ENCODE assay signal across 8 mouse cellular contexts in the genomic region with DNA sequence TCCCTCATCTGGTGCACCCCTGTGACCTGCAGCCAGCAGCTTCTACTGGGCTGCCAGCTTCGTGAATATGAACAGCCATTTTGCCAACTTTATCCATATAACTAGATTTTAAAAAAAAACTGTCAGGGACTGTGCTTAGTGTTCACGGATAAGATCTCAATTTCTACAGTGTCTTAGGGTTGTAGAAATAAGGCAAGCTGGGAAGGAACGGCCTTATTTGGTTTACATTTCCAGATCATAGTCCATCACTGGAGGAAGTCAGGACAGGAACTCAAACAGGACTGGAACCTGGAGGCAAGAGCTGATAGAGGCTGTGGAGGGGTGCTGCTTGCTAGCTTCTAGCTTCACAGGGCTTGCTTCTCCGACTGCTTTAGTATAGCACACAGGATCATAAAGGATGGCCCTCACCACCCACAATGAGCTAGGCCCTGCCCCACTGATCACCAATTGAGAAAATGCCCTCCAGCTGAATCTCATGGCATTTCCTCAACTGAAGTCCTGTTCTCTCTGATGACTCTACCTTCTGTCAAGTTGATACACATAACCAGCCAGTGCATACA. TPM values are rescaled to one million over a fixed set of nuclear protein-coding genes. Genes with fewer than 3 reads are reported as not detected.
DNase-seq lines count a peak whose midpoint lies in the region; ATAC-seq and TF ChIP-seq lines count a peak whose summit lies in the region.

No protein-coding gene starts in this region.

- TF ChIP-seq RAD21 in CH12.LX (IDR thresholded peaks at IDR 0.05; ENCODE audit: low read depth, low read length) = no peak

- H3K9me3 ChIP-seq in heart, embryonic 11.5 days (replicated peaks; ENCODE audit: control insufficient read depth, low read length) = no peaks in the 10 kb centered on the region
- H3K9me3 ChIP-seq in CH12.LX (replicated peaks; ENCODE audit: low read length) = peaks cover 3% of the 10 kb centered on the region
- no peaks in the 10 kb centered on the region for H3K9me3 ChIP-seq in forebrain, embryonic 11.5 days (ENCODE audit: control insufficient read depth, low read length)
- H3K9me3 ChIP-seq in liver, embryonic 15.5 days (replicated peaks) = no peaks in the 10 kb centered on the region

- H3K4me3 ChIP-seq in heart, embryonic 11.5 days (ENCODE audit: low read depth, low read length) = peak overlapping the region; percentile 98
- H3K4me3 ChIP-seq in CH12.LX (replicated peaks in 1 of 3; ENCODE audit: low read depth in 2 of 3, low read length in 2 of 3, poor library complexity in 1 of 3) = peak overlapping the region; percentile 62 to 91 (median 71)
- H3K4me3 ChIP-seq in forebrain, embryonic 11.5 days (ENCODE audit: low read depth, low read length) = peak overlapping the region; percentile 99
- H3K4me3 ChIP-seq in liver, embryonic 15.5 days (replicated peaks) = peak overlapping the region; percentile 81

- no peak for ATAC-seq in heart, embryonic 11.5 days (replicated peaks; ENCODE audit: insufficient number of reproducible peaks, low FRiP score, low TSS enrichment)
- ATAC-seq in forebrain, embryonic 11.5 days (replicated peaks; ENCODE audit: low FRiP score) = no peak
- no peak for ATAC-seq in liver, embryonic 15.5 days (ENCODE audit: insufficient read depth)

- peaks cover 4% of the 10 kb centered on the region; the same call in 1 of the 2 replicates for H3K36me3 ChIP-seq in heart, embryonic 11.5 days (ENCODE audit: control insufficient read depth, insufficient read depth, low read length)
- H3K36me3 ChIP-seq in CH12.LX (replicated peaks in 1 of 2; ENCODE audit: control insufficient read depth in 1 of 2, insufficient read depth in 1 of 2, low read length in 1 of 2) = peaks cover 0 to 9% of the 10 kb centered on the region in 2 experiments
- no peaks in the 10 kb centered on the region; the same call in 1 of the 2 replicates for H3K36me3 ChIP-seq in forebrain, embryonic 11.5 days (ENCODE audit: control insufficient read depth, insufficient read depth, low read length)
- H3K36me3 ChIP-seq in liver, embryonic 15.5 days (replicated peaks) = peaks cover 12% of the 10 kb centered on the region

- WGBS in heart, embryonic 11.5 days (ENCODE audit: insufficient replicate concordance) = 37% methylated on average over 4 of the region's 4 CpGs
- 37% methylated on average over 4 of the region's 4 CpGs for WGBS in forebrain, embryonic 11.5 days
- 14% methylated on average over 4 of the region's 4 CpGs for WGBS in liver, embryonic 15.5 days (ENCODE audit: insufficient replicate concordance)

- no peak for DNase-seq in heart, postnatal 4 days
- DNase-seq in CH12.LX (ENCODE audit: extremely low read depth) = no peak
- DNase-seq in forebrain, embryonic 11.5 days (ENCODE audit: low spot score) = peak; percentile 38
- no peak for DNase-seq in layer of hippocampus, postnatal 36 days
- DNase-seq in frontal cortex, postnatal 25 days (ENCODE audit: low spot score in 2 of 2) = no peak
- no peak for DNase-seq in thymus, postnatal 0 days (ENCODE audit: low spot score)

- TF ChIP-seq EP300 in CH12.LX (IDR thresholded peaks at IDR 0.05; ENCODE audit: low read length) = no peak

- no peak for TF ChIP-seq POLR2A in CH12.LX (IDR thresholded peaks at IDR 0.05; ENCODE audit: low read depth, low read length)

- H3K27me3 ChIP-seq in heart, embryonic 11.5 days (ENCODE audit: control insufficient read depth, insufficient read depth, low read length) = no peaks in the 10 kb centered on the region
- no peaks in the 10 kb centered on the region for H3K27me3 ChIP-seq in CH12.LX (replicated peaks)
- no peaks in the 10 kb centered on the region for H3K27me3 ChIP-seq in forebrain, embryonic 11.5 days (ENCODE audit: control insufficient read depth, insufficient read depth, low read length)
- no peaks in the 10 kb centered on the region for H3K27me3 ChIP-seq in liver, embryonic 15.5 days

- dilution Hi-C loops in CH12.LX (cut with MboI; ENCODE audit: extremely low pct_ligation_motif_present, extremely low pct_unique_long_range_greater_than_20kb, low sequenced_read_pairs) = no loop called here

- H3K79me2 ChIP-seq in CH12.LX (replicated peaks; ENCODE audit: control insufficient read depth, extremely low read depth, insufficient read depth, poor library complexity, severe bottlenecking) = peaks cover 22% of the 10 kb centered on the region

- in situ Hi-C loops in CH12.LX (cut with MboI; ENCODE audit: low pct_ligation_motif_present, low pct_unique_long_range_greater_than_20kb, low sequenced_read_pairs) = no loop called here

- peak overlapping the region; percentile 100 for H3K27ac ChIP-seq in heart, embryonic 11.5 days (ENCODE audit: low read depth, low read length)
- H3K27ac ChIP-seq in CH12.LX (ENCODE audit: insufficient read depth, low read depth) = peak overlapping the region; percentile 85
- peak overlapping the region; percentile 98 for H3K27ac ChIP-seq in forebrain, embryonic 11.5 days (ENCODE audit: low read depth, low read length)
- H3K27ac ChIP-seq in liver, embryonic 15.5 days (replicated peaks) = peak overlapping the region; percentile 96

- peak overlapping the region; percentile 75 for H3K4me2 ChIP-seq in heart, embryonic 11.5 days
- peak overlapping the region; percentile 39; the same call in 1 of the 2 replicates for H3K4me2 ChIP-seq in CH12.LX (ENCODE audit: insufficient read depth, low read depth, poor library complexity, severe bottlenecking)
- peak overlapping the region; percentile 74 for H3K4me2 ChIP-seq in forebrain, embryonic 11.5 days (ENCODE audit: low read depth, low read length, severe bottlenecking)
- H3K4me2 ChIP-seq in liver, embryonic 15.5 days = peak overlapping the region; percentile 82

- H3K4me1 ChIP-seq in heart, embryonic 11.5 days (ENCODE audit: control insufficient read depth, insufficient read depth, low read length) = peaks cover 8% of the 10 kb centered on the region; the same call in 1 of the 2 replicates
- H3K4me1 ChIP-seq in CH12.LX (ENCODE audit: control insufficient read depth in 1 of 2, insufficient read depth in 2 of 2) = peaks cover 0 to 23% of the 10 kb centered on the region in 2 experiments; a peak in 3 of 4 replicates
- H3K4me1 ChIP-seq in forebrain, embryonic 11.5 days (replicated peaks; ENCODE audit: control insufficient read depth, insufficient read depth, low read length) = peaks cover 4% of the 10 kb centered on the region; the same call in 1 of the 2 replicates
- H3K4me1 ChIP-seq in liver, embryonic 15.5 days (replicated peaks) = peaks cover 30% of the 10 kb centered on the region

- no peak for TF ChIP-seq CTCF in CH12.LX (conservative IDR thresholded peaks at IDR 0.05 in 1 of 2, IDR thresholded peaks at IDR 0.05 in 1 of 2; ENCODE audit: low read depth in 2 of 2, low read length in 2 of 2)

- peak overlapping the region; percentile 100 for H3K9ac ChIP-seq in heart, embryonic 11.5 days (ENCODE audit: low read depth, low read length)
- H3K9ac ChIP-seq in CH12.LX (ENCODE audit: insufficient read depth, low read depth) = peak overlapping the region; percentile 95
- peak overlapping the region; percentile 100 for H3K9ac ChIP-seq in forebrain, embryonic 11.5 days (ENCODE audit: low read length)
- H3K9ac ChIP-seq in liver, embryonic 15.5 days = peak overlapping the region; percentile 99

TF ChIP-seq in CH12.LX, 34 proteins besides CTCF, POLR2A, EP300 and RAD21 (continues in another document):
- no peak for TF ChIP-seq MEF2A (IDR thresholded peaks at IDR 0.05; ENCODE audit: borderline replicate concordance, low read depth, low read length)
- no peak for TF ChIP-seq BHLHE40 (IDR thresholded peaks at IDR 0.05; ENCODE audit: low read depth, low read length)
- no peak for TF ChIP-seq UBTF (IDR thresholded peaks at IDR 0.05; ENCODE audit: low read depth, low read length)
- no peak for TF ChIP-seq USF1 (IDR thresholded peaks at IDR 0.05; ENCODE audit: low read depth, low read length)
- TF ChIP-seq MAX (IDR thresholded peaks at IDR 0.05; ENCODE audit: low read length) = no peak
- TF ChIP-seq JUN (IDR thresholded peaks at IDR 0.05; ENCODE audit: insufficient read depth, low read depth, low read length) = no peak
- no peak for TF ChIP-seq CHD2 (IDR thresholded peaks at IDR 0.05; ENCODE audit: low read length)
- TF ChIP-seq PAX5 (IDR thresholded peaks at IDR 0.05; ENCODE audit: low read length) = no peak
- no peak for TF ChIP-seq NELFE (IDR thresholded peaks at IDR 0.05; ENCODE audit: low read depth, low read length)

RNA-seq across cellular contexts. Expression of gene Hnrnpa0, which starts 1.4 kb away (rescaled TPM):
- polyA plus RNA-seq in heart, embryonic 11.5 days (2014; fragmentation: Nextera tagmentation; extraction: Ambion mirVana) = 18.2 and 21.7 TPM in 2 replicates
- 100 to 1,000 TPM; 191 to 196 TPM for total RNA-seq in heart, postnatal 4 days (2021)
- total RNA-seq in CH12.LX (2012; rRNA removed) (104 and 121 TPM in 2 replicates), CH12.LX (2014; rRNA removed) (124 and 126 TPM in 2 replicates)
- 125 and 139 TPM in 2 replicates for polyA plus RNA-seq in CH12.LX (2012; ENCODE audit: insufficient read length, low read depth)
- 50.5 and 51.2 TPM in 2 replicates for polyA plus RNA-seq in forebrain, embryonic 11.5 days (2014; fragmentation: Nextera tagmentation; extraction: Ambion mirVana)
- polyA plus RNA-seq in liver, embryonic 15.5 days (2015; fragmentation: Nextera tagmentation; extraction: Ambion mirVana) = 5.2 and 6.2 TPM in 2 replicates
- 100 to 1,000 TPM; 112 to 119 TPM for total RNA-seq in layer of hippocampus, postnatal 36 days (2021)
- polyA plus RNA-seq in thymus, postnatal 0 days (2015; fragmentation: Nextera tagmentation; extraction: Ambion mirVana) = 41.9 and 52.6 TPM in 2 replicates

RNA-seq across cellular contexts. Expression of gene Klhl3, which starts 16.4 kb away (rescaled TPM):
- polyA plus RNA-seq in heart, embryonic 11.5 days (2014; fragmentation: Nextera tagmentation; extraction: Ambion mirVana) = 3.6 and 4.3 TPM in 2 replicates
- total RNA-seq in heart, postnatal 4 days (2021) = 1 to 10 TPM; 5.6 to 5.8 TPM
- not detected in 2 replicates for total RNA-seq in CH12.LX (2012; rRNA removed)
- total RNA-seq in CH12.LX (2014; rRNA removed) = not detected in 2 replicates
- not detected in 2 replicates for polyA plus RNA-seq in CH12.LX (2012; ENCODE audit: insufficient read length, low read depth)
- polyA plus RNA-seq in forebrain, embryonic 11.5 days (2014; fragmentation: Nextera tagmentation; extraction: Ambion mirVana) = 3.1 TPM in 2 replicates
- polyA plus RNA-seq in liver, embryonic 15.5 days (2015; fragmentation: Nextera tagmentation; extraction: Ambion mirVana) = 1.1 and 1.4 TPM in 2 replicates
- total RNA-seq in layer of hippocampus, postnatal 36 days (2021) = 10 to 100 TPM; 50.4 to 52.7 TPM
- polyA plus RNA-seq in thymus, postnatal 0 days (2015; fragmentation: Nextera tagmentation; extraction: Ambion mirVana) = 1.4 and 1.8 TPM in 2 replicates

RNA-seq across cellular contexts. Expression of gene Idnk, which starts 27.7 kb away (rescaled TPM):
- polyA plus RNA-seq in heart, embryonic 11.5 days (2014; fragmentation: Nextera tagmentation; extraction: Ambion mirVana) = 30.7 and 32.5 TPM in 2 replicates
- total RNA-seq in heart, postnatal 4 days (2021) = 10 to 100 TPM; 16.7 to 17.6 TPM
- total RNA-seq in CH12.LX (2012; rRNA removed) = 31.7 and 32.0 TPM in 2 replicates
- total RNA-seq in CH12.LX (2014; rRNA removed) = 24.2 and 25.5 TPM in 2 replicates
- 45.0 and 47.1 TPM in 2 replicates for polyA plus RNA-seq in CH12.LX (2012; ENCODE audit: insufficient read length, low read depth)
- polyA plus RNA-seq in forebrain, embryonic 11.5 days (2014; fragmentation: Nextera tagmentation; extraction: Ambion mirVana) = 41.6 and 45.8 TPM in 2 replicates
- polyA plus RNA-seq in liver, embryonic 15.5 days (2015; fragmentation: Nextera tagmentation; extraction: Ambion mirVana) = 17.2 and 18.8 TPM in 2 replicates
- 10 to 100 TPM; 27.5 to 29.9 TPM for total RNA-seq in layer of hippocampus, postnatal 36 days (2021)
- 109 and 117 TPM in 2 replicates for polyA plus RNA-seq in thymus, postnatal 0 days (2015; fragmentation: Nextera tagmentation; extraction: Ambion mirVana)
